Mouse (Mus musculus) CH12.LX (cell line): ENCODE results near the gene Bcl2l11. TPM values are rescaled to one million over a fixed set of nuclear protein-coding genes. Genes with fewer than 3 reads are reported as not detected.

Source experiments
- DNase-seq: peaks from one replicate; pipeline ENCODE4 v3.0.0-alpha.2; 2013; ENCODE audit errors: extremely low read depth
- H3K27ac ChIP-seq: 2 replicates; pipeline ENCODE4 v1.5.1; 2012; ENCODE audit warnings: low read depth, mild to moderate bottlenecking, control low read depth, moderate library complexity; ENCODE audit not compliant: insufficient read depth
- H3K27me3 ChIP-seq: replicated peaks from 2 replicates; pipeline ENCODE3; 2012; ENCODE audit warnings: inconsistent platforms
- H3K36me3 ChIP-seq, 2 experiments: replicated peaks in 1 of 2; 2 replicates each; pipeline versions ENCODE3 to v1.6.1; 2012; ENCODE audit warnings: inconsistent platforms in 1 of 2, low read length in 1 of 2, mild to moderate bottlenecking in 1 of 2, mixed read lengths in 1 of 2, moderate library complexity in 1 of 2; ENCODE audit not compliant: control insufficient read depth in 1 of 2, insufficient read depth in 1 of 2
- H3K4me1 ChIP-seq, 2 experiments: 2 replicates each; pipeline ENCODE4 v1.6.1; 2012; ENCODE audit warnings: inconsistent platforms in 1 of 2, moderate library complexity in 1 of 2; ENCODE audit not compliant: insufficient read depth in 2 of 2, control insufficient read depth in 1 of 2
- H3K4me2 ChIP-seq: 2 replicates; pipeline ENCODE4 v1.6.1; 2012; ENCODE audit warnings: low read depth, mild to moderate bottlenecking, control low read depth; ENCODE audit not compliant: poor library complexity, insufficient read depth, severe bottlenecking
- H3K4me3 ChIP-seq, 3 experiments: fragments of 150-350 bp in 1 of 3; sonication (generic) in 1 of 3; replicated peaks in 1 of 3; 2 replicates each; pipeline versions ENCODE3 to v1.5.1; 2011 to 2012; ENCODE audit warnings: low read depth in 2 of 3, low read length in 2 of 3, mild to moderate bottlenecking in 2 of 3, moderate library complexity in 2 of 3, control low read depth in 1 of 3, improper control_type of control experiment in 1 of 3, inconsistent platforms in 1 of 3, mixed read lengths in 1 of 3; ENCODE audit not compliant: poor library complexity in 1 of 3
- H3K79me2 ChIP-seq: replicated peaks from 2 replicates; pipeline ENCODE4 v1.6.1; 2012; ENCODE audit warnings: mild to moderate bottlenecking, moderate library complexity; ENCODE audit not compliant: control insufficient read depth, poor library complexity, insufficient read depth, severe bottlenecking; ENCODE audit errors: extremely low read depth
- H3K9ac ChIP-seq: 2 replicates; pipeline ENCODE4 v1.6.1; 2012; ENCODE audit warnings: low read depth, mild to moderate bottlenecking, control low read depth, moderate library complexity; ENCODE audit not compliant: insufficient read depth
- H3K9me3 ChIP-seq: replicated peaks from 2 replicates; pipeline ENCODE3; 2012; ENCODE audit warnings: low read length, inconsistent platforms, mixed read lengths
- BHLHE40 ChIP-seq: IDR thresholded peaks from 2 replicates; pipeline ENCODE4 v1.6.1; 2011; ENCODE audit warnings: mild to moderate bottlenecking, low read depth, low read length, improper control_type of control experiment
- CHD1 ChIP-seq: IDR thresholded peaks from 2 replicates; pipeline ENCODE4 v1.6.1; 2012; ENCODE audit warnings: low read depth, low read length, improper control_type of control experiment, inconsistent platforms
- CTCF ChIP-seq, 2 experiments: IDR thresholded peaks in 1 of 2; conservative IDR thresholded peaks in 1 of 2; 2 replicates each; pipeline ENCODE4 v1.5.1; 2011 to 2012; ENCODE audit warnings: low read depth in 2 of 2, low read length in 2 of 2, improper control_type of control experiment in 1 of 2, inconsistent platforms in 1 of 2, mild to moderate bottlenecking in 1 of 2, moderate library complexity in 1 of 2
- E2F4 ChIP-seq: IDR thresholded peaks from 2 replicates; pipeline ENCODE4 v1.6.1; 2011; ENCODE audit warnings: low read depth, low read length, improper control_type of control experiment; ENCODE audit not compliant: insufficient replicate concordance
- ELF1 ChIP-seq: IDR thresholded peaks from 2 replicates; pipeline ENCODE4 v1.6.1; 2014; ENCODE audit warnings: low read depth, mild to moderate bottlenecking, inconsistent platforms, low read length, improper control_type of control experiment
- ETS1 ChIP-seq: conservative IDR thresholded peaks from 2 replicates; pipeline ENCODE4 v1.6.1; 2012; ENCODE audit warnings: low read depth, mild to moderate bottlenecking, inconsistent platforms, low read length, improper control_type of control experiment, moderate library complexity
- HCFC1 ChIP-seq: IDR thresholded peaks from 2 replicates; pipeline ENCODE4 v1.6.1; 2012; ENCODE audit warnings: low read depth, mild to moderate bottlenecking, inconsistent platforms, low read length, improper control_type of control experiment
- IRF4 ChIP-seq: IDR thresholded peaks from 2 replicates; pipeline ENCODE4 v1.6.1; 2014; ENCODE audit warnings: low read depth, mild to moderate bottlenecking, inconsistent platforms, low read length, improper control_type of control experiment
- JUN ChIP-seq: IDR thresholded peaks from 2 replicates; pipeline ENCODE4 v1.6.1; 2011; ENCODE audit warnings: low read depth, mild to moderate bottlenecking, low read length, improper control_type of control experiment, moderate library complexity; ENCODE audit not compliant: insufficient read depth
- JUND ChIP-seq: conservative IDR thresholded peaks from 2 replicates; pipeline ENCODE4 v1.6.1; 2011; ENCODE audit warnings: low read depth, low read length, improper control_type of control experiment
- KAT2A ChIP-seq: IDR thresholded peaks from 2 replicates; pipeline ENCODE4 v1.6.1; 2012; ENCODE audit warnings: low read length, improper control_type of control experiment, inconsistent platforms; ENCODE audit not compliant: insufficient replicate concordance
- MAFK ChIP-seq: IDR thresholded peaks from 2 replicates; pipeline ENCODE4 v1.6.1; 2011; ENCODE audit warnings: low read length, improper control_type of control experiment; ENCODE audit not compliant: insufficient replicate concordance
- MAX ChIP-seq: IDR thresholded peaks from 2 replicates; pipeline ENCODE4 v1.6.1; 2011; ENCODE audit warnings: low read length, improper control_type of control experiment
- MAZ ChIP-seq: IDR thresholded peaks from 2 replicates; pipeline ENCODE4 v1.6.1; 2012; ENCODE audit warnings: low read depth, mild to moderate bottlenecking, inconsistent platforms, low read length, improper control_type of control experiment, moderate library complexity
- MXI1 ChIP-seq: IDR thresholded peaks from 2 replicates; pipeline ENCODE4 v1.6.1; 2011; ENCODE audit warnings: mild to moderate bottlenecking, low read depth, low read length, improper control_type of control experiment
- MYC ChIP-seq: IDR thresholded peaks from 2 replicates; pipeline ENCODE4 v1.6.1; 2011; ENCODE audit warnings: low read depth, mild to moderate bottlenecking, improper control_type of control experiment, low read length
- NELFE ChIP-seq: IDR thresholded peaks from 2 replicates; pipeline ENCODE4 v1.6.1; 2011; ENCODE audit warnings: low read depth, low read length, improper control_type of control experiment
- NRF1 ChIP-seq: IDR thresholded peaks from 2 replicates; pipeline ENCODE4 v1.6.1; 2014; ENCODE audit warnings: low read depth, mild to moderate bottlenecking, inconsistent platforms, low read length, improper control_type of control experiment, moderate library complexity
- PAX5 ChIP-seq: IDR thresholded peaks from 2 replicates; pipeline ENCODE4 v1.6.1; 2012; ENCODE audit warnings: low read length, inconsistent platforms, mixed read lengths
- POLR2A ChIP-seq: IDR thresholded peaks from 2 replicates; pipeline ENCODE4 v1.6.1; 2011; ENCODE audit warnings: low read depth, mild to moderate bottlenecking, improper control_type of control experiment, low read length
- RAD21 ChIP-seq: IDR thresholded peaks from 2 replicates; pipeline ENCODE4 v1.6.1; 2011; ENCODE audit warnings: low read depth, mild to moderate bottlenecking, low read length, improper control_type of control experiment, moderate library complexity
- SIN3A ChIP-seq: IDR thresholded peaks from 2 replicates; pipeline ENCODE4 v1.6.1; 2012; ENCODE audit warnings: low read length, improper control_type of control experiment, inconsistent platforms
- SMC3 ChIP-seq: IDR thresholded peaks from 2 replicates; pipeline ENCODE4 v1.6.1; 2011; ENCODE audit warnings: low read depth, low read length, improper control_type of control experiment
- TBP ChIP-seq: conservative IDR thresholded peaks from 2 replicates; pipeline ENCODE4 v1.6.1; 2011; ENCODE audit warnings: low read depth, low read length, improper control_type of control experiment
- TCF12 ChIP-seq: IDR thresholded peaks from 2 replicates; pipeline ENCODE4 v1.6.1; 2014; ENCODE audit warnings: low read depth, mild to moderate bottlenecking, inconsistent platforms, low read length, improper control_type of control experiment
- UBTF ChIP-seq: IDR thresholded peaks from 2 replicates; pipeline ENCODE4 v1.6.1; 2012; ENCODE audit warnings: low read depth, mild to moderate bottlenecking, inconsistent platforms, low read length, improper control_type of control experiment, moderate library complexity
- USF2 ChIP-seq: conservative IDR thresholded peaks from 2 replicates; pipeline ENCODE4 v1.6.1; 2011; ENCODE audit warnings: low read depth, low read length, improper control_type of control experiment
- ZMIZ1 ChIP-seq: IDR thresholded peaks from 2 replicates; pipeline ENCODE4 v1.6.1; 2012; ENCODE audit warnings: low read depth, mild to moderate bottlenecking, inconsistent platforms, low read length, improper control_type of control experiment
- ZNF384 ChIP-seq: IDR thresholded peaks from 2 replicates; pipeline ENCODE4 v1.6.1; 2012; ENCODE audit warnings: low read depth, low read length, improper control_type of control experiment, inconsistent platforms
- dilution Hi-C: fragments of 300-500 bp; cut with MboI; formaldehyde crosslinking; loops from 2 replicates; pipeline ENCODE4 v1.14.3; 2020; ENCODE audit warnings: low sequenced_read_pairs; ENCODE audit not compliant: extremely low pct_unique_long_range_greater_than_20kb, extremely low pct_ligation_motif_present
- in situ Hi-C: fragments of 300-500 bp; cut with MboI; formaldehyde crosslinking; loops from 3 replicates; pipeline ENCODE4 v1.14.3; 2019; ENCODE audit warnings: low sequenced_read_pairs, low pct_ligation_motif_present, low pct_unique_long_range_greater_than_20kb, mixed read lengths
- polyA plus RNA-seq: library from polyadenylated mRNA; unstranded; fragments of >175 nt; gene quantifications from 2 replicates; pipeline ENCODE4 v1.2.1, GENCODE M21; 2012; ENCODE audit warnings: low read depth; ENCODE audit not compliant: insufficient read length
- total RNA-seq, 2 experiments: library from RNA; depleted of rRNA; stranded (reverse); fragments of 300-350 nt in 1 of 2; fragments of >200 nt in 1 of 2; gene quantifications; 2 replicates each; pipeline ENCODE4 v1.2.3; 2012 to 2014

Gene Bcl2l11
- total and polyA plus RNA-seq, 3 experiments = 7.8 to 24.6 (median 11.6) TPM

- no peak for TF ChIP-seq E2F4
Measured at GRCm38 (mm10) chr2:128125635-128126470, at the start of gene Bcl2l11 (continued).

GRCm38 (mm10) chr2:128076936-128077335 is 48.9 kb upstream of the Bcl2l11 start:
- DNase-seq = no peak
- H3K9me3 ChIP-seq = peaks cover 3% of the 10 kb centered on the region
- TF ChIP-seq ZMIZ1 (no peak), PAX5 (no peak)
- in situ Hi-C loops = loop anchor here (25.0 kb wide), 1 partner anchor 190 kb away; no protein-coding TSS in a partner anchor
- no peaks in the 10 kb centered on the region for H3K27me3 ChIP-seq
- no peaks in the 10 kb centered on the region for H3K36me3 ChIP-seq
- dilution Hi-C loops = no loop called here
- H3K79me2 ChIP-seq = no peaks in the 10 kb centered on the region
- H3K4me2 ChIP-seq = no peak overlapping the region
- H3K4me1 ChIP-seq = peaks cover 10 to 19% of the 10 kb centered on the region in 2 experiments
- H3K4me3 ChIP-seq = no peak overlapping the region
- H3K9ac ChIP-seq = no peak overlapping the region
- H3K27ac ChIP-seq = no peak overlapping the region

- Histone ChIP-seq H3K4me2 (no peak overlapping the region), H3K4me3 (no peak overlapping the region), H3K9ac (no peak overlapping the region), H3K27ac (no peak overlapping the region), H3K27me3 (no peaks in the 10 kb centered on the region), H3K4me1 (peaks cover under 1 to 5% of the 10 kb centered on the region in 2 experiments; a peak in 3 of 4 replicates), H3K79me2 (no peaks in the 10 kb centered on the region), H3K36me3 (no peaks in the 10 kb centered on the region), H3K9me3 (peaks cover 3% of the 10 kb centered on the region)
- dilution Hi-C loops = no loop called here
- in situ Hi-C loops = loop anchor here (25.0 kb wide), 1 partner anchor 192 kb away; no protein-coding TSS in a partner anchor
- DNase-seq = no peak
- TF ChIP-seq UBTF (no peak), RAD21 (peak; percentile 84), CTCF (conservative IDR thresholded peaks at IDR 0.05 in 1 of 2, IDR thresholded peaks at IDR 0.05 in 1 of 2; ENCODE audit: low read depth in 2 of 2, low read length in 2 of 2) (peak in 1 of 2 experiments; percentile 81; a peak in 2 of 4 replicates), MAZ (no peak), SMC3 (peak; percentile 91), JUND (no peak), POLR2A (no peak), JUN (no peak), NRF1 (no peak), MXI1 (no peak), CHD1 (no peak), E2F4 (no peak), ZNF384 (no peak), MAX (no peak), ELF1 (no peak), ZMIZ1 (no peak), SIN3A (no peak), TCF12 (0 out of 2 replicates have a peak, but pooled peaks have one; percentile 22), HCFC1 (no peak), NELFE (no peak), TBP (no peak), MYC (no peak), IRF4 (0 out of 2 replicates have a peak, but pooled peaks have one; percentile 18), ETS1 (no peak), USF2 (no peak), BHLHE40 (no peak), MAFK (peak; percentile 28; the same call in 1 of the 2 replicates), PAX5 (no peak), KAT2A (no peak)
Measured at GRCm38 (mm10) chr2:128078859-128079258, 47.0 kb upstream of the Bcl2l11 start.
